Mouse (Mus musculus): ENCODE measurements around the gene Btrc. TPM values are rescaled to one million over a fixed set of nuclear protein-coding genes. Genes with fewer than 3 reads are reported as not detected.

The Btrc gene
- 79.6 TPM for polyA plus RNA-seq (2014; fragmentation: Illumina TruSeq; extraction: RNeasy Lipid Tissue Mini Kit (QIAGEN cat#74804); ENCODE audit: low read depth, low replicate concordance)

GRCm38 (mm10) chr19:45363384-45363926 lies at the start of gene Btrc:
Btrc (plus strand) TSS chr19:45363734.

GRCm38 (mm10) chr19:45560153-45560890 lies 196.8 kb downstream of the Btrc start, which contains the start of the genes Poll and Gm17018:
Poll (minus strand) TSS chr19:45560531.
Gm17018 (plus strand) TSS chr19:45560615.

Other genes starting within 250 kb of the Btrc start
- gene Tlx1, start 213.1 kb upstream of the Btrc start, polyA plus RNA-seq (2014; fragmentation: Illumina TruSeq; extraction: RNeasy Lipid Tissue Mini Kit (QIAGEN cat#74804); ENCODE audit: low read depth, low replicate concordance), result not detected
- gene Lbx1, start 127.9 kb upstream of the Btrc start, polyA plus RNA-seq (2014; fragmentation: Illumina TruSeq; extraction: RNeasy Lipid Tissue Mini Kit (QIAGEN cat#74804); ENCODE audit: low read depth, low replicate concordance), result not detected
- gene Poll, start 196.8 kb downstream of the Btrc start, polyA plus RNA-seq (2014; fragmentation: Illumina TruSeq; extraction: RNeasy Lipid Tissue Mini Kit (QIAGEN cat#74804); ENCODE audit: low read depth, low replicate concordance), result 0.87 TPM
- 15.4 TPM for gene Gm17018, start 196.9 kb downstream of the Btrc start, polyA plus RNA-seq (2014; fragmentation: Illumina TruSeq; extraction: RNeasy Lipid Tissue Mini Kit (QIAGEN cat#74804); ENCODE audit: low read depth, low replicate concordance)